Mouse (Mus musculus): ENCODE data around the gene Mbd6. TPM values are rescaled to one million over a fixed set of nuclear protein-coding genes. Genes with fewer than 3 reads are reported as not detected.
A peak's percentile ranks its signal among the peaks of the same experiment; 100 is the strongest.
"Not testable (repeated sequence)": the region's sequence is repeated elsewhere in the genome, so short reads cannot be mapped to it uniquely, and the experiment has no call there.

Mbd6 gene
- polyA plus RNA-seq, 1 experiment from 2014 or later = 8.5 TPM

DNA sequence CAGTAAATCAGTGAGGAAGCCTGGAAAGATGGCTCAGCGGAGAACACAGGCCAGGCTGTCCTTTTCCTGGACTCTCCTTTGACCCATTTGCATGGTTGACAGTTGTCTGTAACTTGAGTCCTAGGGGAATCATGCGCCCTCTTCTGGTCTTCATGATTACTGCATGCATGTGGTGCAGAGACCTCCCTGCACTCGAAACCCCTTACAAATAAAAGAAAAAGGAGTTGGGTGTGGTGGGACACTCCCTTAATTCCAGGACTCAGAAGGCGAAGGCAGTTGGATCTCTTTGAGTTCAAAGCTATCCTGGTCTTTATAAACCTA, 23.5 kb upstream of the Mbd6 start:
- Histone ChIP-seq H3K9me3 (replicated peaks) (no peaks in the 10 kb centered on the region), H3K4me1 (peaks cover 36% of the 10 kb centered on the region), H3K9ac (peak overlapping the region; percentile 95), H3K36me3 (peaks cover 30% of the 10 kb centered on the region), H3K4me3 (peak overlapping the region; percentile 82), H3K27ac (peak overlapping the region; percentile 92), H3K27me3 (replicated peaks) (no peaks in the 10 kb centered on the region), H3K4me2 (peak overlapping the region; percentile 90)
- under 1% methylated on average over 4 of the region's 4 CpGs for WGBS (ENCODE audit: insufficient replicate concordance)
- ATAC-seq = peak; percentile 59

DNA sequence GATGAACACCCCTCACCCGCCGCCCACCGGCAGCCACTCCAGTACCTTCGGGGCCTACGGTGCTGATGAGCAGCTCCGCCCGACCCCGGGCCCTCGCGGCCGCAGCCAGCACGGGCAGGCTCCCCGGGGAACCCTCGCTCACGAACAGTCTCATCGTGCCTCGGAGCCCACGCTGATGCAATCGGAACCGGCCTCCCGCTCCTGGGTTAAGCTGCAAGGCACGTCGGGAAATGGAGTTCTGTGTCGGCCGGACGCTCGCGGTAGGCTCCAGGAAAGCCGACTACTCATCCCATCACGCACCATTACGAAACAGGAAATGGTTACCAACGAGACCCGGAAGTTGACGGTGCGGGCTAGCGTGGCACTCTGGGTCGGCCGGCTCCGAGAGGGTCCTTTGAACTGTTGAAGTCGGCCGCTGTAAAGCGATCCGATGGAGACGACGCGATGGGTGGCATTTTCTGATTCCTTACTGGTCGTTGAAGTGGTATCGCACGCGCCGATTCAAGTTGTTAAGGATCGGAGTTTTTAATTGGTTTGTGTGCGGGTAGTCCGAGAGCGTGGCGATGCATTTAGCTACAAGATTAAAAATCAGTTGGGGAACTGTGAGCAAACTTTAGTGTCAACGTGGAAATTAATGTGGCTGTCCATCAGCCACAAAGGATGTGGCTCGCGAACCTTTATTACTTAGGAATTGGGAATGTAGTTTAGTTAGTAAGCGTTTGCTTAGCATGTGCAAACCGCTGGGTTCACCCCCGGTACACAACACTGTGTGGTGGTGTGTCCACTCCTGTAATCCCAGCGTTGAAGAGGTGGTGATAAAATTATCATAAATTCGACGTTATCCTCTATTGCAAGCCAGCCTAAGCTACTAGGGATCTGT, 22.9 kb upstream of the Mbd6 start, which contains the start of gene Mars:
Gene Mars (minus strand): TSS at position 311 of the 880 bp plus-strand sequence.
- WGBS (ENCODE audit: insufficient replicate concordance) = under 1% methylated on average over 65 of the region's 65 CpGs
- H3K4me3 ChIP-seq = peak within 1 kb of the TSS; percentile 82

DNA sequence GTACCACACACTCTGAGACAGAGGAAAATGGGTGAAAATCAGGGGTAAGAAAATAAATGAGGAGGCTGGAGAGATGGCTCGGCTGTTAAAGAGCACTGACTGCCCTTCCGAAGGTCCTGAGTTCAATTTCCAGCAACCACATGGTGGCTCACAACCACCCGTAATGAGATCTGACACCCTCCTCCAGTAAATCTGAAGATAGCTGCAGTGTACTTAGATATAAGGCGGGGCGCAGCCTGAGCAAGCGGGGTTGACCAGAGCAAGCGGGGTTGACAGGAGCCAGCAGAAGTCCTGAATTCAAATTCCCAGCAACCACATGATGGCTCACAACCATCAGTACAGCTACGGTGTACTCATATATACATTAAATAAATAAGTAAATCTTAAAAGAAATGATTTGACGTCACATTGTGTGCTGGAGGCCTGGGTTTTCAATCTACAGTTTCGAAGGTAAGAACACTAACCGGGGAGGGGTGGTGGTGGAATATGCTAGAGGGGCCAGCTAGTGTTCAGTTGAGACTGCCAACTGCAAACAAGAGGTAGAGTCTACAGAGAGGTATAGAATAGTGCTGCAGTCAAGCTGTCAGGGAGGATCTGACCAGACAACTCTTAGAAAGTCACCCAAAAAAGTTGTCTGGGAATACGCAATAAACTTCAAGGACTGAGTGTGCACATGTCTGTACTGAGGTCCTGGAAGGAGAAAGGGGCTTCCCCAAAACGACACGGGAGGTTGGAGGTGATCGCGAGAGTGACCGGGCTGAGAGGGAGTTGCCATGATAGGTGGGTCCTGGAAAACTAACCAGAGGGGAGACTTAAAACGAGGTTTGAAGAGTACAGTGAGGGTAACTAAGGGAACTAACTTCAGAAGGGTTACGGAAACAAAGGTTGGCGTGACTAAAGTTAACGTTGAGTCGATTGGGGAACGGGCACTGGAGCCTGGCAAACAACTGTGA, 22.0 kb upstream of the Mbd6 start:
- no peaks in the 10 kb centered on the region for H3K9me3 ChIP-seq (replicated peaks)
- H3K4me1 ChIP-seq = peaks cover 24% of the 10 kb centered on the region
- H3K9ac ChIP-seq = peak overlapping the region; percentile 95
- peak overlapping the region; percentile 82 for H3K4me3 ChIP-seq
- H3K27ac ChIP-seq = peak overlapping the region; percentile 92
- peak overlapping the region; percentile 90 for H3K4me2 ChIP-seq
- H3K36me3 ChIP-seq = peaks cover 45% of the 10 kb centered on the region
- WGBS (ENCODE audit: insufficient replicate concordance) = 18% methylated on average over 23 of the region's 23 CpGs
- H3K27me3 ChIP-seq (replicated peaks) = no peaks in the 10 kb centered on the region
- ATAC-seq = peak; percentile 53

More for the DNA sequence above, 22.9 kb upstream of the Mbd6 start, which contains the start of gene Mars:
- H3K4me1 ChIP-seq = peaks cover 30% of the 10 kb centered on the region
- peak within 1 kb of the TSS; percentile 90 for H3K4me2 ChIP-seq
- H3K9me3 ChIP-seq (replicated peaks) = no peaks in the 10 kb centered on the region
- peak within 1 kb of the TSS; percentile 95 for H3K9ac ChIP-seq
- no peaks in the 10 kb centered on the region for H3K27me3 ChIP-seq (replicated peaks)
- peak within 1 kb of the TSS; percentile 92 for H3K27ac ChIP-seq
- H3K36me3 ChIP-seq = peaks cover 36% of the 10 kb centered on the region
- peak; percentile 94 for ATAC-seq

DNA sequence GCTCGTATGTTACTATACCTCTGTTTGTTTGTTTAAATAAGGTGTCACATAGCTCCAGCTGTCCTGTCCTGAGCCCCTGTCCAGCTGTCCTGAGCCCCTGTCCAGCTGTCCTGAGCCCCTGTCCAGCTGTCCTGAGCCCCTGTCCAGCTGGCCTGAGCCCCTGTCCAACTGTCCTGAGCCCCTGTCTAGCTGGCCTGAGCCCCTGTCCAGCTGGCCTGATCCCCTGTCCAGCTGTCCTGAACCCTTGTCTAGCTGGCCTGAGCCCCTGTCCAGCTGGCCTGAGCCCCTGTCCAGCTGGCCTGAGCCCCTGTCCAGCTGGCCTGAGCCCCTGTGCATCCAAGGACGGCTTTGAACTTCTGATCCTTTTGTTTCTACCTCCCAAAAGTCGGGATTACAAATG, 20.3 kb upstream of the Mbd6 start:
- H3K27ac ChIP-seq; H3K27me3 ChIP-seq (replicated peaks); H3K4me3 ChIP-seq; H3K9me3 ChIP-seq (replicated peaks); H3K9ac ChIP-seq; ATAC-seq: not testable (repeated sequence)
- WGBS (ENCODE audit: insufficient replicate concordance) = 85% methylated on average over 3 of the region's 3 CpGs
- Histone ChIP-seq H3K4me2 (peak overlapping the region; percentile 5; the same call in 1 of the 2 replicates), H3K36me3 (peaks cover 62% of the 10 kb centered on the region), H3K4me1 (peaks cover 27% of the 10 kb centered on the region)

DNA sequence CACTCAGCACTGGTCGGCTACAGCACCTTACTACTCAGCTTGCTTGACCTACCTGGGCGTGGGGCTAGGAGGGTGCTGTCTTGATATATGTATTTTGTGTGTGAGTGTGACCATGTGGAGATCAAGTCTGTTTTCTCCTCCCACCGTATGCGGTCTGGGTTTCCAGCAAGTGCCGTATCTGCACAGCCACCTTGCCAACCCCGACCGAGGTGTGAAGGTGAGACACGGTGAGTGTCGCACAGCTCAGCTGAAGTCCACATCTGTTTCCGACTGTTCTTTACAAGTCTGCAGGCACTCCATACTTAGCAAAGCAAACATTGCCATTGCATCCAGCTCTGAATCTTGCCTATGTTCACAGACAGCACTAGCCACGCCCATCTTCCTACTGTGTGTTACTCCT, 14.3 kb upstream of the Mbd6 start:
- Histone ChIP-seq H3K27ac (no peak overlapping the region), H3K4me2 (no peak overlapping the region), H3K9me3 (replicated peaks) (no peaks in the 10 kb centered on the region), H3K36me3 (peaks cover 100% of the 10 kb centered on the region), H3K4me3 (no peak overlapping the region), H3K4me1 (0 out of 2 replicates have a peak, but pooled peaks cover 3% of the 10 kb centered on the region), H3K27me3 (replicated peaks) (no peaks in the 10 kb centered on the region), H3K9ac (no peak overlapping the region)
- ATAC-seq = no peak
- WGBS (ENCODE audit: insufficient replicate concordance) = 87% methylated on average over 11 of the region's 11 CpGs

DNA sequence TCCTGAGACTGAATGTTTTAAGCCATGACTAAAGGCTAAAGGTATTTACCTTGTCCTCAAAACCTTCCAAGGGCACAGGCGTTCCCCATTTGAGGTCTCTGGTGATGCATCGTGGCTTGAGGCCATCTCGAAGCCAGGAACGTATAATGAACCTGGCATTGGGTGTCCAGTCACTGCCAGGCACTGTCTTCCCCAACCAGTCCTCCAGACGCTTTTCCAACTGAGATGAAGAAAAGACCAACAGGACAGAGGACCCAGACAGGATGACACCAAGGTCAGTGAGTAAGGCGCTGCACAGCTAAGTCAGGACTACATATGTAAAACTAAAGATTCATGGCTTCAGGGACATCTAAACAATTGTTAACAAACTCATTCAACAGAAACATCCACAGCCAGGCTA, 11.5 kb upstream of the Mbd6 start:
- WGBS (ENCODE audit: insufficient replicate concordance) = 90% methylated on average over 6 of the region's 6 CpGs
- no peak overlapping the region for H3K27ac ChIP-seq
- no peak for ATAC-seq

DNA sequence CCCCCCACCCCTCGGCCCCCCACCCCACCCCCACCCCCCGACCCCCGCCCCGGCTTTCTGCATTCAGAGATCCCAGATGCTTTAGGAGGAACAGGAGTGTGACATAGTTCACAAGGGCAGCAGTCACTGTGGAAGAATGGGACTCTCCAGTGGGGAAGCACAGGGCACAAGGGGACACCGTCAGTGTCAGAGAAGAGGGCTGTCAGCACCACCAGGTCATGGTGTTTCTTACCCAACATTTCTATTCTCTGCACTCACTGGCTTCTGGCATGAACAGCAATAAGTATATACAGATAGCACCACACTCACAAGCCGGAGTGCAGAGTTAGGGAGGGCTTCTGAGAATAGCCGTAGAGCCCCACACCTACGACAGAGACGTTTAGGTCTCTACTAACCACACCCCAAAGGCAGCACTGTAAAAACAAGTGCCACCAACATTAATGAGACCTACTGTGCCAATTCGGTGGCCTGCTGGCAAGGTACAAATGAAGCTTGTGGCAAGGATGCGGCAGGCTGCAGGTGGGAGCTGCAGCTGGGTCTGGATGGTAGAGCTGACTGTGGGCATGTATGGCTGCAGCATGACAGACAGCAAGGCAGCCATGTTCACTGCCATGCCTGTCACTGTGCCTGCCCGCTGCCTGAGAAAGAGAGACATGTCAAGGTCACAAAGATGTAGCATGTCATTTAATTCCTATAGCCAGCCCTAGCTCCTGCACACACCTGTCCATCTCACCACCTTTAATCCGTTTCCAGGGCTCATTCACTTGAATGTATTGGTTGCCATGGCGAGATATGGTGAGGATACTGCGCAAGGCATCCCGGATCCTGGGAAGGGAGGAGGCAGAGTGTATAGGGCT, 8.4 kb upstream of the Mbd6 start:
- H3K27me3 ChIP-seq (replicated peaks) = no peaks in the 10 kb centered on the region
- H3K4me1 ChIP-seq = peaks cover 30% of the 10 kb centered on the region
- WGBS (ENCODE audit: insufficient replicate concordance) = 84% methylated on average over 16 of the region's 16 CpGs
- H3K9ac ChIP-seq = no peak overlapping the region
- ATAC-seq = no peak
- peaks cover 100% of the 10 kb centered on the region for H3K36me3 ChIP-seq
- no peak overlapping the region for H3K27ac ChIP-seq
- no peak overlapping the region for H3K4me3 ChIP-seq
- no peak overlapping the region for H3K4me2 ChIP-seq
- H3K9me3 ChIP-seq (replicated peaks) = no peaks in the 10 kb centered on the region

More for the DNA sequence above, 11.5 kb upstream of the Mbd6 start:
- Histone ChIP-seq H3K36me3 (peaks cover 100% of the 10 kb centered on the region), H3K27me3 (replicated peaks) (no peaks in the 10 kb centered on the region), H3K4me3 (no peak overlapping the region), H3K9me3 (replicated peaks) (no peaks in the 10 kb centered on the region), H3K4me2 (no peak overlapping the region), H3K4me1 (0 out of 2 replicates have a peak, but pooled peaks cover 8% of the 10 kb centered on the region), H3K9ac (no peak overlapping the region)

DNA sequence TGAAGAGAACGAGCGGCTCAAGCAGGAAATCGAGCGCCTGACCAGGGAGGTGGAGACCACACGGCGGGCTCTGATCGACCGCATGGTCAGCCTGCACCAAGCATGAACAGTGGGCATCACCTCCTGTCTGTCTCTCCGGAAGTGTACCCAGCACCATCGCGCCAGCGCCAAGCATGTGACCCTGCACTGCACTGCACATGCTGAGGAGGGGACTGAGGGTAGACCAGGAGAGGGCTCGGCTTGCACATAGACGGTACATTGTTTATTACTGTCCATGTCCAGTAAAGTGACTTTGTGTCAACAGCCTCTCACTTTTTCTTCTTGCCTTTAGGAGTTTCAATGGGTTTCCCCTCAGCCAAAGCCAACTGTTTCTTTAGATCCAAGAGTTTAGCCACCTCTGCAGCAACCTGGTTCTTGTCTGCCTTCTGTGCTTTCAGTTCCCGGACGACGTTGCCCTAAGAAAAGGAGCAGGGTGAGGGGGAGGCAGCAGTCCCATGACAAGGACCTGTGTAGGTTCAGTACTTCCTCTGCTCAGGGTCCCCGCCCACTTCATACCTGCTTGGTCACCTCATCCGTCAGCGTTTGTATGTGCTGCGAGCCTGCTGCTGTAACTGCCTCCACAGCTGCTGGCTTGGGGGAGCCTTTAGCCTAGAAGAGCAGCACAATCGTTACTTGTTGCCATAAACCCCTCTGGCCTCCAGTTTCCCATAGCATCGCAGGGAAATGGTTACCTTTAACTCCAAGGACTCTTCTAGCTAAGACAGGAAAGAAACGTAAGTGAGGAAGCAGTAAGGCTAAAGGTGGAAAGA, 7.4 kb upstream of the Mbd6 start:
- Histone ChIP-seq H3K27me3 (replicated peaks) (no peaks in the 10 kb centered on the region), H3K4me1 (peaks cover 40% of the 10 kb centered on the region), H3K9me3 (replicated peaks) (no peaks in the 10 kb centered on the region), H3K27ac (0 out of 2 replicates have a peak overlapping the region, but pooled peaks have one; percentile 37), H3K36me3 (peaks cover 92% of the 10 kb centered on the region), H3K4me3 (no peak overlapping the region), H3K4me2 (no peak overlapping the region), H3K9ac (no peak overlapping the region)
- ATAC-seq = no peak
- WGBS (ENCODE audit: insufficient replicate concordance) = 86% methylated on average over 24 of the region's 24 CpGs

DNA sequence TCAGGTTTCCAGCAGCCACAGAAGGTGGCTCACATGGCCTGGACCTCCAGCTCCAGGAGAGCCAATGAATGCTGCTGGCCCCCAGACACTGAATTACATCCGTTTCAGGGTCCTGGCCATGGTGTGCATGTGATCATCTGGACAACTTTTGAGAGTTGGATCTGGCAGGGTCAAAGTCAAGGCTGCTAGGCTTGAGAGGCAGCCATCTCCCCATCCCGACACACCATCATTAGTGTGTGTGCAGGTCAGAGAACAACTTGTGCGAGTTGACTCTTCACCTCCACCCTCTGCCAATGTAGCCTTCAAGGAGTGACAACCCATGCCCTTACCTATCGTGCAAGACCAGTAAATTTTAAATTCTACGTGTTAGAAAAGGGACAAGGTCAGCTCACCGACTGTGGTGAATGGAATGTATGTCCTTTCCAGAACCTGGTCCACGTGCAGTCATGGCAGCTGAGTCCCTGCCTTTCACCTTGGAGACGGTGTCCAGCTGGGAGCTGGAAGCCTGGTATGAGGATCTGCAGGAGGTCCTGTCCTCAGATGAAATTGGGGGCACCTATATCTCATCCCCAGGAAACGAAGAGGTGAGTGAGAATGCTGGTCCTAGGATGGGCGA, 6.2 kb upstream of the Mbd6 start:
- peaks cover 80% of the 10 kb centered on the region for H3K36me3 ChIP-seq
- H3K9ac ChIP-seq = no peak overlapping the region
- H3K27ac ChIP-seq = 0 out of 2 replicates have a peak overlapping the region, but pooled peaks have one; percentile 37
- no peak overlapping the region for H3K4me3 ChIP-seq
- H3K4me2 ChIP-seq = no peak overlapping the region
- 88% methylated on average over 10 of the region's 10 CpGs for WGBS (ENCODE audit: insufficient replicate concordance)
- ATAC-seq = no peak
- H3K27me3 ChIP-seq (replicated peaks) = no peaks in the 10 kb centered on the region
- H3K9me3 ChIP-seq (replicated peaks) = no peaks in the 10 kb centered on the region
- H3K4me1 ChIP-seq = peaks cover 40% of the 10 kb centered on the region

DNA sequence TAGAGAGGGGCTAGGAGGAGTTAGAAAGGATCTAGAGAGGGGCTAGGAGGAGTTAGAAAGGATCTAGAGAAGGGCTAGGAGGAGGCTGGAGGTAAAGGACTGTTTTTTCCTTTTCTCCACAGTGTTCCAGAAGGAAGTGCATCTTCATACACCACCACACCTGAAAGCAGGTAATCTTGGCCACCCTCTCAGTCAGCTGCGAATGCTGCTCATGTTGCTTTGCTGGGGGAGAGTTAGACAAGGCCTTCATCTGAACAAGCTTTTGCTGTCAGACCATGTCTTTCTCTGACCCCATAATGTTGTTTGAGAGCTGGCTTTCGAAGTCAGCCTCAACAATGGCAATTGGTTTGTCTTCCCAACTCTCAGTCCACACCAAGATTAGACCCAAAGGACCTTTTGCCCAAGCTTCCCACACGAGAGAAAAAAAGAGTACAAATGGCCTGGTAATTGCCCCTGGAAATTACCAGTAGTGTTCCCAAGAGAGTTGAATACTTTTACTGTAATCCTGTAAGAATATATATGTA, 4.8 kb upstream of the Mbd6 start:
- Histone ChIP-seq H3K4me1 (peaks cover 49% of the 10 kb centered on the region), H3K36me3 (peaks cover 67% of the 10 kb centered on the region), H3K4me3 (peak overlapping the region; percentile 80; the same call in 1 of the 2 replicates), H3K9ac (peak overlapping the region; percentile 87), H3K9me3 (replicated peaks) (no peaks in the 10 kb centered on the region), H3K27me3 (replicated peaks) (no peaks in the 10 kb centered on the region), H3K27ac (peak overlapping the region; percentile 98), H3K4me2 (peak overlapping the region; percentile 95)
- WGBS (ENCODE audit: insufficient replicate concordance) = 79% methylated on average over 3 of the region's 3 CpGs
- ATAC-seq = no peak
